Mouse (Mus musculus) forebrain, embryonic 11.5 days (tissue): Measurements from ENCODE around the gene Zfp979. TPM values are rescaled to one million over a fixed set of nuclear protein-coding genes. Genes with fewer than 3 reads are reported as not detected.
"Not testable (repeated sequence)": the region's sequence is repeated elsewhere in the genome, so short reads cannot be mapped to it uniquely, and the experiment has no call there.

Experiments used
- ATAC-seq: fragments of 200-750 bp; cut with Nextera tagmentation; replicated peaks from 2 replicates; pipeline ENCODE4 v1.8.0; 2017; ENCODE audit warnings: moderate TSS enrichment; ENCODE audit not compliant: low FRiP score
- DNase-seq: peaks from one replicate; pipeline ENCODE4 v3.0.0-alpha.2; 2017; ENCODE audit warnings: low spot score
- H3K27ac ChIP-seq: fragments of 300-500 bp; sonication (generic); 2 replicates; pipeline ENCODE4 v1.5.1; 2014; ENCODE audit warnings: low read depth, low read length
- H3K27me3 ChIP-seq: fragments of 300-500 bp; sonication (generic); 2 replicates; pipeline ENCODE4 v1.6.1; 2014; ENCODE audit warnings: mild to moderate bottlenecking, low read length, mixed read lengths; ENCODE audit not compliant: control insufficient read depth, insufficient read depth
- H3K36me3 ChIP-seq: fragments of 300-500 bp; sonication (generic); 2 replicates; pipeline ENCODE4 v1.6.1; 2014; ENCODE audit warnings: mild to moderate bottlenecking, low read length, moderate library complexity, mixed read lengths; ENCODE audit not compliant: control insufficient read depth, insufficient read depth
- H3K4me1 ChIP-seq: fragments of 300-500 bp; sonication (generic); replicated peaks from 2 replicates; pipeline ENCODE4 v1.6.1; 2014; ENCODE audit warnings: low read length, mixed read lengths; ENCODE audit not compliant: control insufficient read depth, insufficient read depth
- H3K4me2 ChIP-seq: fragments of 300-500 bp; sonication (generic); 2 replicates; pipeline ENCODE4 v1.6.1; 2014; ENCODE audit warnings: low read depth, mild to moderate bottlenecking, low read length, moderate library complexity, mixed read lengths; ENCODE audit not compliant: severe bottlenecking
- H3K4me3 ChIP-seq: fragments of 300-500 bp; sonication (generic); 2 replicates; pipeline ENCODE4 v1.5.1; 2014; ENCODE audit warnings: low read depth, low read length
- H3K9ac ChIP-seq: fragments of 300-500 bp; sonication (generic); 2 replicates; pipeline ENCODE4 v1.6.1; 2014; ENCODE audit warnings: low read length
- H3K9me3 ChIP-seq: fragments of 300-500 bp; sonication (generic); 2 replicates; pipeline ENCODE4 v1.6.1; 2016; ENCODE audit warnings: low read length, mixed read lengths; ENCODE audit not compliant: control insufficient read depth
- WGBS: fragments of 180-500 bp; shearing (Covaris S2); extraction: QIAGEN DNeasy Blood & Tissue Kit; methylation state at CpG from one replicate; pipeline ENCODE4 v1.1.7; 2014; 5-methylcytosine and 5-hydroxymethylcytosine counted together
- polyA plus RNA-seq: library from polyadenylated mRNA; unstranded; fragments of >200 nt; fragmentation: Nextera tagmentation; extraction: Ambion mirVana; gene quantifications from 2 replicates; pipeline ENCODE4 v1.2.1, GENCODE M21; 2014

Gene Zfp979
- polyA plus RNA-seq = 2.6 and 2.9 TPM in 2 replicates

DNA sequence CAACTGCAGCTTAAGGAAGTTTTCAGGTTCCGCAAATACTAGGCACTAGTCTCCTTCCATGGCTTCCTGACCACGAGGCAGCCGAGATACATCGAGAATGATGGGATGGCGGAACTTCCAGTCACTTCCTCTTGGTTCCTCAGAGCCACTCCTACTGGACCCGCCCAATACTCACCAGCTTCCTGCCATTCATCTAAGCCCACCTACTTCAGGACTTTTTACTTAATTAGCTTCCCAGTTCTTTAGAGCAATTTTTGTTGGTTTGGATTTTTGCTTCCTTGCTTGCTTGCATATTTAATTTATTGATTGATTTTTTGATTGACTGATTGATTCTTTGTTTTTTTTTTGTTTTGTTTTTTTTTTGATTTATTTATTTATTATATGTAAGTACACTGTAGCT, at the start of gene Zfp979:
Gene Zfp979, minus strand, starts transcription at position 101 of the 400 bp plus-strand sequence.
- not testable (repeated sequence) for ATAC-seq, H3K27me3 ChIP-seq, H3K36me3 ChIP-seq, H3K4me2 ChIP-seq, H3K9ac ChIP-seq, DNase-seq, H3K27ac ChIP-seq, H3K4me3 ChIP-seq, H3K9me3 ChIP-seq, H3K4me1 ChIP-seq
- no CpG with 5 or more reads among the region's 6 CpGs for WGBS

DNA sequence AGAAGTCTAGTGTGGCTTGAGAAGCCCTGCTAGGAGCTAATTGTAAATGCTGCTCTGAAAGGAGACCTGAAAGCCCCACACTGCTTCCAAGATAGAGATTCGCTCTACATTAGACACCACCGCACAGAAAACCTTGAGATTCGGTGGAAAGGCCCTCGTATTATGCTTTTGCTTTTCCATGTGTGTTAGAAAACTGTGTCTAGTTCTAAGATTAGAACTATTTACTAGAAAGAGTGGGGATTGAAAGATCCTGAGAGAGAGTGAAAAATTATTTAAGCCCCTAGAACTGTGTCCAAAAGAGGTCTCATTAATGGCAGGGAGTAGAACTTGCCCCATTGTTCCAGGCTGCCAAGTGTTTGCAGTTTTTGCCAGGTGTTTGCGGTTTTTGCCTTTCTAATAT, 12.9 kb upstream of the Zfp979 start:
- not testable (repeated sequence) for ATAC-seq, H3K9me3 ChIP-seq

DNA sequence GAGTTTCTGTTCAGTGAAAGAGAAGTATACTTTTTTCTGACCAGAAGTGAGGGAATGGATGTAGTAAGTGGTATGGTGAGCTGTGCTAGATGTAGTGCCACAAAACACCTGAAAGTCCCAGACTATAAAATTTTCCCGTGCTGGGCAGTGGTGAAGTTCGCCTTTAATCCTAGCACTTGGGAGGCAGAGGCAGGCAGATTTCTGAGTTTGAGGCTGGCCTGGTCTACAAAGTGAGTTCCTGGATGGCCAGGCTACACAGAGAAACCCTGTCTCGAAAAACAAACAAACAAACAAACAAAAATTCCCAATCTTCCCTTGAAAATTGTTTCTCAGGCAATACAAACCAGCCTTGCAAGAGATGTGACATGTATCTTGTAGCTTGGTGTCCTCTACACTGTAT, 5.1 kb upstream of the Zfp979 start:
- H3K4me2 ChIP-seq, DNase-seq, H3K36me3 ChIP-seq, H3K9me3 ChIP-seq, H3K4me3 ChIP-seq, ATAC-seq, H3K9ac ChIP-seq, H3K4me1 ChIP-seq, H3K27ac ChIP-seq, H3K27me3 ChIP-seq: not testable (repeated sequence)
- no CpG with 5 or more reads among the region's 3 CpGs for WGBS

More for the DNA sequence above, 12.9 kb upstream of the Zfp979 start:
- H3K36me3 ChIP-seq, H3K27ac ChIP-seq, H3K9ac ChIP-seq, H3K4me2 ChIP-seq, DNase-seq, H3K4me1 ChIP-seq, H3K4me3 ChIP-seq, H3K27me3 ChIP-seq: not testable (repeated sequence)
- 90% methylated on average over 4 of the region's 5 CpGs for WGBS

DNA sequence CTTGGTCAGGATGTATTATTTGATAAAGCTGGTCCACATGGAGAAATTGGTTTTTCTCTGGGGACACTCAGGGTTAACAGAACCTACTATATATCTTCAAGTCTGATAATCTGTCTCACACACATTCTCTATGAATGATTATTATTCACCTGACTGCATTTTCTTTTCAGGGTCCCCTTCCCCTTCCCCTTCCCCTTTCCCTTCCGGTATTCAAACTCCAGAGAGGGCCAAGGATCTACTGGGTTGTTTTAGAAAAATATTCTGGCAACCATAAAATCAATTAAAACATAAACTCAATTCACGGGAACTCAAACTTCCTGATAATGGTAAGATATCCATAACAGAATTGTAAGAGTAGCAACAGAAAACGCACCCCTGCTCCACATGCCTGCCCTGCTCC, 381 bp downstream of the Zfp979 start:
- not testable (repeated sequence) for H3K9ac ChIP-seq, DNase-seq, H3K27ac ChIP-seq, H3K36me3 ChIP-seq, H3K4me3 ChIP-seq, H3K9me3 ChIP-seq, H3K4me2 ChIP-seq, ATAC-seq, H3K27me3 ChIP-seq, H3K4me1 ChIP-seq
- 50% methylated on average over 2 of the region's 3 CpGs for WGBS

DNA sequence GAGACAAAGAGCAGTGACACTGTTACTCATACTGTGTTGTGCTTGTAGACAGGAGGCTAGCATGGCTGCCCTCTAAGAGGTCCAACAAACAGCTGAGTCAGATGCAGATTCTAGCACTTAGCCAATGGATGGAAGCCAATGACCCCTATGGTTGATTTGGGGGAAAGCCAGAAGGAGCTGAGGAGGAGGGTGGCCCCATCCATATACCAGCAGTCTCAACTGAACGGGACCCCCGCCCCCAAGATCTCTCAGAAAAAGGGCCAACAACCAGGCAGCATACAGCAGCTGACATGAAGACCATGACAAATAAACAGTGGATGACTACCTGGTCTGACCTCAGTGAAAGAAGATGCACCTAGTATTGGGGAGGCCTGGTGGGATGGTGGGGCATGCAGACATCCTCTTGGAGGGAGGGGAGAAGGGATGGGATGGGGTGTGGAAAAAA, 8.5 kb downstream of the Zfp979 start:
- H3K27me3 ChIP-seq, H3K27ac ChIP-seq, H3K9me3 ChIP-seq, H3K36me3 ChIP-seq, H3K4me2 ChIP-seq, DNase-seq, H3K4me3 ChIP-seq, H3K9ac ChIP-seq, H3K4me1 ChIP-seq: not testable (repeated sequence)
- no CpG with 5 or more reads among the region's 2 CpGs for WGBS
- ATAC-seq = peak; percentile 84

DNA sequence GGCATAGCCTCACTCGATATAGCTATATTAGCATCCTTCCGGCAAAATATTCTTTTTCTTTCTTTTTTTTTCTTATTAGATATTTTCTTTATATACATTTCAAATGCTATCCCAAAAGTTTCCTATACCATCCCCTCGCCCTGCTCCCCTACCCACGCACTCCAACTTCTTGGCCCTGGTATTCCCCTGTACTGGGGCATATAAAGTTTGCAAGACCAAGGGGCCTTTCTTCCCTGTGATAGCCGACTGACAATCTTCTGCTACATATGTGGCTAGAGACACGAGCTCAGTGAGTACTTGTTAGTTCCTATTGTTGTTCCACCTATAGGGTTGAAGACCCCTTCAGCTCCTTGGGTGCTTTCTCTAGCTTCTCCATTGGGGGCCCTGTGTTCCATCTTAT, 35.8 kb downstream of the Zfp979 start:
- ATAC-seq, H3K27me3 ChIP-seq, H3K36me3 ChIP-seq, H3K4me3 ChIP-seq, H3K9me3 ChIP-seq, H3K4me2 ChIP-seq, H3K27ac ChIP-seq, DNase-seq, H3K4me1 ChIP-seq, H3K9ac ChIP-seq: not testable (repeated sequence)
- WGBS = 87% methylated on average over 6 of the region's 6 CpGs

DNA sequence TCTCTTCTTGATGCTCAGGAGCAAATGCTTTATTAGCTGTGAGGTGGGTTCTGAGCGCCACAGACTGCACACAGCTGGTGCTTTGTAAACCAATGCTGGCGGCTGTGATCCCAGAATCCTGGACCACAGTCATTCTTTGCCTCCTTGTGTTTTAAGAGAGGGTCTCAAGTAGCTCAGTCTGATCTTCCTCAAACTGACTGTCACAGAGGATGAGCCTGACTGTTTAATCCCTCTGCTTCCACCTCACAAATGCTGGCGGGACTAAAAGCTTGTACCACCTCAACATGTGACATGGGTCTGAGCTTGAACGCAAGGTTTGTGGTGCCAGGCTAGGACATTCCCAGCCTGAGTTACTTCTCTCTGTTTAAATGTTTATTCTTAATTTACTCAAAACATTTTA, 36.8 kb downstream of the Zfp979 start:
- no peak overlapping the region for H3K4me2 ChIP-seq
- no peak overlapping the region for H3K4me3 ChIP-seq
- peaks cover 6% of the 10 kb centered on the region for H3K9me3 ChIP-seq
- H3K27me3 ChIP-seq = no peaks in the 10 kb centered on the region
- H3K9ac ChIP-seq = no peak overlapping the region
- WGBS = 79% methylated on average over 4 of the region's 4 CpGs
- H3K36me3 ChIP-seq = no peaks in the 10 kb centered on the region
- no peaks in the 10 kb centered on the region for H3K4me1 ChIP-seq
- no peak overlapping the region for H3K27ac ChIP-seq
- DNase-seq (no peak), ATAC-seq (no peak)

DNA sequence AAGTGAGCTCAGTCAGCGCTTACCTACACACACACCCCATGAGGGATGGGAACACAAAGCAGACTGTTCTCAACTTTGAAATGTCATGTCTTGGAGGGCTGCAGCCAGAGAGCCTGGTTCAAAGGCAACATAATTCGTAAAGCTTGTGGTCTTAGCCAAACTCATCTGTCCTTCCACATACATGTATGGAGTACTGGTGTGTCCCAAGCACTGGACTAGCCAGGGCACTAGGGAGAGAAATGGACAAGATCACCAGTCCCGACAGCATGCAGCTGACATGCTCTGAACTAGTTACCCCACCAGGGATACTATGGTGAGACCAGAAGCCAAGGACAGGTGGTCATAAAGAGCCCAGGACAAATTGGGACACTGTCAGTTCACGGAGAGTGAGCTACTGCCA, 38.5 kb downstream of the Zfp979 start:
- WGBS = 89% methylated on average over 4 of the region's 4 CpGs
- Histone ChIP-seq H3K4me1 (no peaks in the 10 kb centered on the region), H3K36me3 (no peaks in the 10 kb centered on the region), H3K9me3 (peaks cover 6% of the 10 kb centered on the region), H3K9ac (no peak overlapping the region), H3K27me3 (no peaks in the 10 kb centered on the region), H3K4me3 (no peak overlapping the region), H3K27ac (no peak overlapping the region), H3K4me2 (no peak overlapping the region)
- DNase-seq (no peak), ATAC-seq (no peak)

DNA sequence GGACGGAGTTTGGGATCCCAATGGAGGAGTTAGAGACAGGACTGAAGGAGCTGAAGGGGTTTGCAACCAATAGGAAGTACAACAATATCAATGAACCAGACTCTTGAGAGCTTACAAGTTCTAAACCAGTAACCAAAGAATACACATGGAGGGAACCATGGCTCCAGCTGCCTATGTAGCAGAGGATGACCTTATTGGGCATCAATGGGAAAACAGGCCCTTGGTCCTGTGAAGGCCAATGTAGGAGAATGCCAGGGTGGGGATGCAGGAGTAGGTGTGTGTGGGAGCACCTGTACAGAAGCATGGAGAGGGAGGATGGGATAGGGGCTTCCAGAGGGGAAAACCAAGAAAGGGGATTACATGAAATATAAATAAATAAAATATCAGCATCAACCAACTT, 40.4 kb downstream of the Zfp979 start:
- Histone ChIP-seq H3K9me3 (peaks cover 8% of the 10 kb centered on the region), H3K36me3 (no peaks in the 10 kb centered on the region), H3K4me2 (no peak overlapping the region), H3K27ac (no peak overlapping the region), H3K9ac (no peak overlapping the region), H3K4me3 (no peak overlapping the region), H3K4me1 (no peaks in the 10 kb centered on the region), H3K27me3 (no peaks in the 10 kb centered on the region)
- DNase-seq (no peak), ATAC-seq (no peak)
- 43% methylated on average over 1 of the region's 1 CpGs for WGBS
